Mouse (Mus musculus) embryonic fibroblast, embryonic 13.5 days (primary cell): ENCODE results near the gene Wdfy2.

Experiments used
- CTCF ChIP-seq: IDR thresholded peaks from 2 replicates; pipeline ENCODE4 v1.5.1; 2011; ENCODE audit warnings: mild to moderate bottlenecking, control low read depth, low read length, moderate library complexity, borderline replicate concordance; ENCODE audit not compliant: insufficient read depth
- POLR2A ChIP-seq: IDR thresholded peaks from 2 replicates; pipeline ENCODE4 v1.6.1; 2011; ENCODE audit warnings: low read depth, mild to moderate bottlenecking, control low read depth, low read length, moderate library complexity

GRCm38 (mm10) chr14:62850980-62851379, 13.5 kb downstream of the Wdfy2 start:
- TF ChIP-seq POLR2A: no peak
- no peak for TF ChIP-seq CTCF
